Mouse (Mus musculus) hindbrain, embryonic 15.5 days (tissue): ENCODE data around the gene Evi2b. TPM values are rescaled to one million over a fixed set of nuclear protein-coding genes. Genes with fewer than 3 reads are reported as not detected.

Source experiments
- polyA plus RNA-seq: library from polyadenylated mRNA; unstranded; fragments of >200 nt; fragmentation: Nextera tagmentation; extraction: Ambion mirVana; gene quantifications from 2 replicates; pipeline ENCODE4 v1.2.1, GENCODE M21; 2015

The Evi2b gene
- polyA plus RNA-seq, 1 experiment from 2014 or later: not detected

Other genes starting within 250 kb of the Evi2b start
- gene Gm9964, start 226.9 kb downstream of the Evi2b start, polyA plus RNA-seq: not detected in 2 replicates
- gene Nf1, start 184.1 kb downstream of the Evi2b start, polyA plus RNA-seq: 6.1 and 6.6 TPM in 2 replicates
- 7.9 and 8.2 TPM in 2 replicates for gene Omg, start 19.7 kb downstream of the Evi2b start, polyA plus RNA-seq
- 0.56 and 0.58 TPM in 2 replicates for gene Evi2, start 6.8 kb upstream of the Evi2b start, polyA plus RNA-seq
- gene Evi2a, start 6.8 kb upstream of the Evi2b start, polyA plus RNA-seq: 3.2 and 3.7 TPM in 2 replicates
- gene Rab11fip4, start 67.5 kb upstream of the Evi2b start, polyA plus RNA-seq: 24.7 and 28.9 TPM in 2 replicates